Mouse (Mus musculus): ENCODE results near the gene Slc39a10. TPM values are rescaled to one million over a fixed set of nuclear protein-coding genes. Genes with fewer than 3 reads are reported as not detected.

The Slc39a10 gene
- polyA plus RNA-seq, 1 experiment from 2014 or later = 9.8 TPM

DNA sequence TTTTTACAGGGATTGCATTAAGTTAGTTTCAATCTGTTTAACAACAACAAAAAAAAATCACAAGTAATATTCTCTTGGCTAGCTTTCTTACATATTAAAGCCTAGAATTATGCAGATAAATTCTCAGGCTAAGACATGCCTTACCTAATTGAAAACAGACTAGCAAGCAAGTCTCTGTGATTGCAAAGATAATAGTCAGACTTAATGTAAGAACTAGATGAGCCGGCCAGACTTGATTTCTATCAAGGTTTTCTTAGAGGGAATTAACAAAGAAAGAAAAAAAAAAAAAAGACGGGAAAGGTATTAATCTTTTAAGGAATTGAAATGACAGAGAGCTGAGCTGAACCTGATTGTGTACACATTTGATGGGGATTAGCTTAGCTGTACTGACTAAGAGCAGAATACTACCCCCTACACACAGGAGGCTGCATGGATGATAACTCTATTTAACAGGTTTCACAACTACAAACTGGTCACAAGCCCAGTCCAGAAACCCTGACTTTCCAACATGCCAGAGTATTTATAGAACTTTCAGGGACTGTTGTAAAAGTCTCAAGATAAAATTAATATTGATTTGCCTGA, 9.5 kb upstream of the Slc39a10 start:
- no peak overlapping the region for H3K4me3 ChIP-seq
- H3K9ac ChIP-seq = no peak overlapping the region
- WGBS (ENCODE audit: insufficient replicate concordance) = 62% methylated on average over 2 of the region's 2 CpGs
- no peaks in the 10 kb centered on the region for H3K36me3 ChIP-seq
- H3K4me1 ChIP-seq = no peaks in the 10 kb centered on the region
- H3K9me3 ChIP-seq (replicated peaks) = no peaks in the 10 kb centered on the region
- ATAC-seq = no peak
- no peak overlapping the region for H3K27ac ChIP-seq
- H3K4me2 ChIP-seq = no peak overlapping the region
- H3K27me3 ChIP-seq (replicated peaks) = no peaks in the 10 kb centered on the region

GRCm38 (mm10) chr1:46894281-46894842, 1.7 kb upstream of the Slc39a10 start:
- H3K9ac ChIP-seq = no peak overlapping the region

DNA sequence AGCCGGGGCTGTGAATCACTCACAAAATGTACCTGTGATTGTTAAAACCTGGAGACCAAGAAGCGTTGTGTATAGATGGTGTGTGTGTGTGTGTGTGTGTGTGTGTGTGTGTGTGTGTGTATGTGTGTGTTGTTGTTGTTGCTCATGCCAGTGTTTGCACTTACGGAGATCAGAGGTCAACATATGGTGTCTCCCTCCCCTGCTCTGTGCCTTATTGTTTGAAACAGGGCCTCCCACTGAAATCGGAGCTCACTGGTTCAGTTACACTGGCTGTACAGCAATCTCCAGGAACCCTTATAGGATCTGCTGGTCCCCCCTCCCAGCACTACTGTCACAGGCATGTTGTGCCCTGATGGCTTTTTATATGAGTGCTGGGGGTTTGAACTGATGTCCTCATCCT, 3.9 kb downstream of the Slc39a10 start:
- Histone ChIP-seq H3K9ac (no peak overlapping the region), H3K9me3 (replicated peaks) (no peaks in the 10 kb centered on the region), H3K27me3 (replicated peaks) (no peaks in the 10 kb centered on the region), H3K27ac (no peak overlapping the region), H3K4me2 (no peak overlapping the region), H3K4me1 (no peaks in the 10 kb centered on the region; the same call in 1 of the 2 replicates), H3K4me3 (no peak overlapping the region), H3K36me3 (no peaks in the 10 kb centered on the region)
- ATAC-seq = no peak
- 57% methylated on average over 4 of the region's 4 CpGs for WGBS (ENCODE audit: insufficient replicate concordance)

More at GRCm38 (mm10) chr1:46894281-46894842, 1.7 kb upstream of the Slc39a10 start:
- ATAC-seq = no peak
- Histone ChIP-seq H3K4me2 (0 out of 2 replicates have a peak overlapping the region, but pooled peaks have one; percentile 6), H3K36me3 (no peaks in the 10 kb centered on the region), H3K27ac (no peak overlapping the region), H3K9me3 (replicated peaks) (no peaks in the 10 kb centered on the region), H3K4me3 (no peak overlapping the region), H3K4me1 (no peaks in the 10 kb centered on the region), H3K27me3 (replicated peaks) (no peaks in the 10 kb centered on the region)
- 12% methylated on average over 7 of the region's 7 CpGs for WGBS (ENCODE audit: insufficient replicate concordance)

DNA sequence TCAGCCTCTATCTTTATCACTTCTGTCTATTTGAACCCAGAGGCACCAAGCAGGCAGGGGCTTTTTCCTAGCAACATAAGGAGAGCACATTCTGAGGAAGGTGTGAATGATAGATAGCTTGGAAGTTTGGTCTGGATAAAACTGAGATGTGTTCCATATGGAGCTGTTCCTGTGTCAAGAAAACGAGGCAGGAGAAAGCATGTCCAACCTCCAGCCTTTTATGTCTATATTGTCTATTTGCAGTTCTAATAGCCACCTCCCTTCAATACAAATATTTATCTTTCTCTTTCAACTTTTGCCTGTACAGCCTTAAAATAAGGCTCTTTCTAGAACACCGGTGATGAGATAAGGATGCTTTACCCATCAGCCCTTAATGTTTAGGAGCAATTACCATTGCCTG, 4.3 kb downstream of the Slc39a10 start:
- no peak overlapping the region for H3K4me2 ChIP-seq

DNA sequence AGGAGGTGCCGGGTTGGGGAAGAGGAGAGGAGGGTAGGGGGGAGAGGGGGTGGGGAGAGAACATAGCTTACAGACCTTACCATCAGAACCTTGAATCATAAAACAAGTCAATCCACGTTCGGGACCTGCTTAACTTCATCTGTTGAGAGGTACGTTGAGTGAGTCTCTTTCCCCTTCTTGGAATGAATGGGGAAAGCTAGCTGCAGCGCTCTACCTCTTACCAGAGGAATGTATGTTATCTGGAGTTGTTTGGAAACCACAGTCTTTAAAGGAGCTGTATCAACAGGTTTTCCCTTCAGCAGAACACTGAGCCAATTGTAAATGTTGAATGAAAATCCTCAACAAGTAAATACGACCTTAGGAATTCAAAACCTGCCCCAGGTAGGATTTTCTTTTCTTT, 4.7 kb downstream of the Slc39a10 start:
- no peak overlapping the region for H3K4me2 ChIP-seq
- no peak for ATAC-seq
- H3K27ac ChIP-seq = no peak overlapping the region

More for the DNA sequence above, 4.3 kb downstream of the Slc39a10 start:
- Histone ChIP-seq H3K27me3 (replicated peaks) (no peaks in the 10 kb centered on the region), H3K9me3 (replicated peaks) (no peaks in the 10 kb centered on the region), H3K36me3 (no peaks in the 10 kb centered on the region), H3K4me1 (no peaks in the 10 kb centered on the region; the same call in 1 of the 2 replicates), H3K9ac (no peak overlapping the region), H3K27ac (no peak overlapping the region), H3K4me3 (no peak overlapping the region)
- WGBS (ENCODE audit: insufficient replicate concordance) = 38% methylated on average over 2 of the region's 2 CpGs
- ATAC-seq = no peak

GRCm38 (mm10) chr1:46886091-46886490, 6.6 kb downstream of the Slc39a10 start:
- no peaks in the 10 kb centered on the region for H3K27me3 ChIP-seq (replicated peaks)
- H3K4me3 ChIP-seq = no peak overlapping the region
- WGBS (ENCODE audit: insufficient replicate concordance) = 67% methylated on average over 9 of the region's 9 CpGs
- no peak for ATAC-seq
- no peaks in the 10 kb centered on the region for H3K9me3 ChIP-seq (replicated peaks)
- H3K36me3 ChIP-seq = no peaks in the 10 kb centered on the region
- no peak overlapping the region for H3K27ac ChIP-seq
- no peaks in the 10 kb centered on the region; the same call in 1 of the 2 replicates for H3K4me1 ChIP-seq
- H3K9ac ChIP-seq = no peak overlapping the region
- no peak overlapping the region for H3K4me2 ChIP-seq

More for the DNA sequence above, 4.7 kb downstream of the Slc39a10 start:
- H3K36me3 ChIP-seq = no peaks in the 10 kb centered on the region
- 33% methylated on average over 6 of the region's 6 CpGs for WGBS (ENCODE audit: insufficient replicate concordance)
- no peaks in the 10 kb centered on the region for H3K27me3 ChIP-seq (replicated peaks)
- H3K4me3 ChIP-seq = no peak overlapping the region
- no peak overlapping the region for H3K9ac ChIP-seq
- no peaks in the 10 kb centered on the region for H3K9me3 ChIP-seq (replicated peaks)
- no peaks in the 10 kb centered on the region; the same call in 1 of the 2 replicates for H3K4me1 ChIP-seq

DNA sequence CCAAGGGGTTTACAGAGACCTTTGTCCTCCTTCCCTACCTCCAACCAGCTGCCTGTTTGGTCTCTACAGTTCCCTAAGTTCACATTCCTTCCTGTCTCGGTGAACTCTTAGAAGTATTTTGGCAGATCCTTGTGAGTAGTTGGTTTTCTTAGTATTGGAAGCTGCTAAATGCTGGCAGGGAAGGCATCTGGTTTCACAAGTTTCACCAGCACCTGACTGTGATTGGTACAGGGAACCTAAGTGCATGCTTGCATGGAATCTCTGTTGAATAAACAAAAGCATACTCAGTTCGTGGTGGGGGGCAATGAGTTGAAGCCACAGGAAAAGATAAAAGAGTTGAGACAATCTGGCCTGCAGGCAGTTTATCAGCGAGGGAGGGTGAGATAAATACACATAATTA, 7.4 kb downstream of the Slc39a10 start:
- WGBS (ENCODE audit: insufficient replicate concordance) = 13% methylated on average over 3 of the region's 3 CpGs
- H3K9ac ChIP-seq = no peak overlapping the region
- H3K9me3 ChIP-seq (replicated peaks) = no peaks in the 10 kb centered on the region
- no peak overlapping the region for H3K27ac ChIP-seq
- H3K4me1 ChIP-seq = no peaks in the 10 kb centered on the region; the same call in 1 of the 2 replicates
- no peaks in the 10 kb centered on the region for H3K27me3 ChIP-seq (replicated peaks)
- no peak for ATAC-seq
- no peak overlapping the region for H3K4me3 ChIP-seq
- no peak overlapping the region for H3K4me2 ChIP-seq
- no peaks in the 10 kb centered on the region for H3K36me3 ChIP-seq

DNA sequence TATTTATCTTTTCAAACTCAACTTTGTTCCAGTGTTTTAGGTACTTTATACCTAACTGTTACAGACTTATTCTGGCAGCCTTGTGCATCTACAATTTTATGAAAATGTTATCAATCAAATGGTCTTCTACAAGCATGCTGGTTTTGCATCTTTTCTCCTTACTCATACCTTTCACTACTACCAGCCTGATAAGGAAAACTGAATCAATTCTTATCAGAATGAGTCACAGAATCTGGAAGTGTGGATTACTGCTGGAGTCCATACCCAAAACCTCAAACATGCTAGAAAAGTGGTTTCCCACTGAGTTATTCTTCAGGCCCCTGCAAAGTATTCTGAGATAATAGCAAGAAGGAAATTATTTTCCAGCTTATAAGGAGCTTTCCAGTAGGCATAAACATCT, 12.7 kb downstream of the Slc39a10 start:
- no peak overlapping the region for H3K4me3 ChIP-seq
- H3K27ac ChIP-seq = no peak overlapping the region
- no peak overlapping the region for H3K9ac ChIP-seq
- H3K4me2 ChIP-seq = no peak overlapping the region
- no peaks in the 10 kb centered on the region for H3K27me3 ChIP-seq (replicated peaks)
- no peaks in the 10 kb centered on the region for H3K4me1 ChIP-seq
- H3K9me3 ChIP-seq (replicated peaks) = no peaks in the 10 kb centered on the region
- no peak for ATAC-seq
- no peaks in the 10 kb centered on the region for H3K36me3 ChIP-seq

- H3K9ac ChIP-seq = no peak overlapping the region
- H3K4me2 ChIP-seq = no peak overlapping the region
- H3K27me3 ChIP-seq (replicated peaks) = no peaks in the 10 kb centered on the region
- H3K4me1 ChIP-seq = no peaks in the 10 kb centered on the region
- WGBS (ENCODE audit: insufficient replicate concordance) = 42% methylated on average over 3 of the region's 3 CpGs
- H3K4me3 ChIP-seq = no peak overlapping the region
- no peak for ATAC-seq
- H3K9me3 ChIP-seq (replicated peaks) = no peaks in the 10 kb centered on the region
- no peaks in the 10 kb centered on the region for H3K36me3 ChIP-seq
- no peak overlapping the region for H3K27ac ChIP-seq
Measured at GRCm38 (mm10) chr1:46873770-46874169, 18.9 kb downstream of the Slc39a10 start.

GRCm38 (mm10) chr1:46869788-46870187, 22.9 kb downstream of the Slc39a10 start:
- H3K36me3 ChIP-seq = no peaks in the 10 kb centered on the region
- ATAC-seq = no peak
- H3K4me2 ChIP-seq = no peak overlapping the region
- no peaks in the 10 kb centered on the region for H3K9me3 ChIP-seq (replicated peaks)
- no peaks in the 10 kb centered on the region for H3K27me3 ChIP-seq (replicated peaks)
- H3K4me1 ChIP-seq = no peaks in the 10 kb centered on the region
- no peak overlapping the region for H3K27ac ChIP-seq
- no peak overlapping the region for H3K9ac ChIP-seq
- H3K4me3 ChIP-seq = no peak overlapping the region

GRCm38 (mm10) chr1:46864175-46864885, 28.3 kb downstream of the Slc39a10 start:
- Histone ChIP-seq H3K36me3 (no peaks in the 10 kb centered on the region), H3K4me2 (no peak overlapping the region), H3K4me1 (no peaks in the 10 kb centered on the region), H3K27me3 (replicated peaks) (no peaks in the 10 kb centered on the region), H3K27ac (no peak overlapping the region), H3K4me3 (no peak overlapping the region), H3K9ac (no peak overlapping the region), H3K9me3 (replicated peaks) (no peaks in the 10 kb centered on the region)
- 64% methylated on average over 7 of the region's 7 CpGs for WGBS (ENCODE audit: insufficient replicate concordance)
- no peak for ATAC-seq

- H3K9me3 ChIP-seq (replicated peaks) = no peaks in the 10 kb centered on the region
- 77% methylated on average over 2 of the region's 2 CpGs for WGBS (ENCODE audit: insufficient replicate concordance)
- no peaks in the 10 kb centered on the region for H3K27me3 ChIP-seq (replicated peaks)
- no peak for ATAC-seq
- H3K9ac ChIP-seq = no peak overlapping the region
- no peaks in the 10 kb centered on the region for H3K4me1 ChIP-seq
- no peak overlapping the region for H3K4me3 ChIP-seq
- H3K36me3 ChIP-seq = no peaks in the 10 kb centered on the region
- no peak overlapping the region for H3K27ac ChIP-seq
- H3K4me2 ChIP-seq = no peak overlapping the region
Measured at GRCm38 (mm10) chr1:46863434-46863833, 29.2 kb downstream of the Slc39a10 start.
